ENCODE assay signal across 8 mouse cellular contexts in the genomic region with DNA sequence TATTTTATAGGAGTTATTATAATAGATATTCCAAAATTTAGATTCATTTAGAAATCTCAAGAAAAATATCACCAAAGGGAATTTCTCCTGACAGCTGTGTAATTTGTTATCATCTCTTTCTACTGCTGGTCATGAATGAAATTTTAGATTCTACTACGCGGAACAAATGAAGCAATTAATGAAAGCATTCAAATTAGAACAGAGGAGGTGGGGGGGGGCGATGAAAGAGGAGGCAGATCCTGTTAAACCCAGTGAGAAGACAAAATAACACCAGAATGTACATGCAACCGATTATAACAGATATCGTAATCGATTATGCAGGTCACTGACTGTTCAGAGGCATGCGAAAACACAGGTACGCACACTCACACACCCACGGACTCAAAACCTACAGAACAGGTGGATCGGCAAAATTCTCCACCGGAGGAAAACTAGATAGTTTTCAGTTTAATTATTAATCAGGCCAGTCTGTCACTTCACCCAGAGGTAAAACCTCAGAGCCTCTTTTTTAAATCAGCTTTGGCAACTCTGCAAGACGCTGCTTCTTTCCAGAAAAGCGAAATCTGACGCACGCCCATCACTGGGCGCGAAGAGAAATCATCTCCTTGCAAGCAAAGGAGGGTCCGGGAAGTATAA. TPM values are rescaled to one million over a fixed set of nuclear protein-coding genes. Genes with fewer than 3 reads are reported as not detected.
DNase-seq lines count a peak whose midpoint lies in the region; ATAC-seq and TF ChIP-seq lines count a peak whose summit lies in the region.

No protein-coding gene starts in this region.

- 2% methylated on average over 18 of the region's 18 CpGs for WGBS in hindbrain, embryonic 11.5 days
- 9% methylated on average over 18 of the region's 18 CpGs for WGBS in liver, embryonic 12.5 days (ENCODE audit: insufficient replicate concordance)
- WGBS in stomach, embryonic 14.5 days = 5% methylated on average over 18 of the region's 18 CpGs

- CTCF ChIA-PET in Patski (lab: Charles Lee) = no interaction called here

- H3K4me3 ChIP-seq in hindbrain, embryonic 11.5 days (ENCODE audit: low read depth, low read length) = peak overlapping the region; percentile 76
- peak overlapping the region; percentile 60 for H3K4me3 ChIP-seq in liver, embryonic 12.5 days
- peak overlapping the region; percentile 75 for H3K4me3 ChIP-seq in stomach, embryonic 14.5 days (ENCODE audit: low read depth, low read length)

- H3K9me3 ChIP-seq in hindbrain, embryonic 11.5 days (ENCODE audit: control insufficient read depth, low read length) = no peaks in the 10 kb centered on the region
- no peaks in the 10 kb centered on the region for H3K9me3 ChIP-seq in liver, embryonic 12.5 days (replicated peaks)
- no peaks in the 10 kb centered on the region for H3K9me3 ChIP-seq in stomach, embryonic 14.5 days (ENCODE audit: control insufficient read depth, low read depth, low read length)

- DNase-seq in kidney, adult 11 months = peak; percentile 42
- DNase-seq in kidney, postnatal 4 days = no peak
- DNase-seq in Patski (ENCODE audit: low read depth, low spot score) = no peak
- DNase-seq in hindbrain, embryonic 11.5 days (ENCODE audit: low spot score) = no peak
- DNase-seq in gastrocnemius, postnatal 10 days = no peak
- DNase-seq in thymus, postnatal 10 days (ENCODE audit: low spot score in 2 of 2) = no peak

- POLR2A ChIA-PET in Patski (lab: Charles Lee) = interaction anchor here (0.7 kb wide), 1 partner anchor 34 kb away, joined by 5 read pairs; no protein-coding TSS in a partner anchor

- peaks cover 22% of the 10 kb centered on the region for H3K27me3 ChIP-seq in Patski
- H3K27me3 ChIP-seq in hindbrain, embryonic 11.5 days (ENCODE audit: control insufficient read depth, insufficient read depth, low read length) = no peaks in the 10 kb centered on the region
- H3K27me3 ChIP-seq in liver, embryonic 12.5 days (replicated peaks) = peaks cover 22% of the 10 kb centered on the region
- no peaks in the 10 kb centered on the region for H3K27me3 ChIP-seq in stomach, embryonic 14.5 days (ENCODE audit: control insufficient read depth, insufficient read depth, low read length)

- no peaks in the 10 kb centered on the region for H3K36me3 ChIP-seq in hindbrain, embryonic 11.5 days (ENCODE audit: control insufficient read depth, insufficient read depth, low read length)
- H3K36me3 ChIP-seq in liver, embryonic 12.5 days = no peaks in the 10 kb centered on the region
- no peaks in the 10 kb centered on the region for H3K36me3 ChIP-seq in stomach, embryonic 14.5 days (ENCODE audit: control insufficient read depth, insufficient read depth, low read length)

- H3K27ac ChIP-seq in hindbrain, embryonic 11.5 days (ENCODE audit: low read depth, low read length) = no peak overlapping the region
- no peak overlapping the region for H3K27ac ChIP-seq in liver, embryonic 12.5 days
- peak overlapping the region; percentile 67 for H3K27ac ChIP-seq in stomach, embryonic 14.5 days (ENCODE audit: low read length)

- no peak for TF ChIP-seq CTCF in Patski (IDR thresholded peaks at IDR 0.05)

- in situ Hi-C loops in Patski (cut with MboI; ENCODE audit: low pct_unique_long_range_greater_than_20kb) = no loop called here

- peak overlapping the region; percentile 71 for H3K9ac ChIP-seq in hindbrain, embryonic 11.5 days (ENCODE audit: low read depth, low read length)
- H3K9ac ChIP-seq in liver, embryonic 12.5 days = peak overlapping the region; percentile 41; the same call in 1 of the 2 replicates
- peak overlapping the region; percentile 48 for H3K9ac ChIP-seq in stomach, embryonic 14.5 days (replicated peaks; ENCODE audit: low read depth, low read length)

- H3K4me1 ChIP-seq in hindbrain, embryonic 11.5 days (replicated peaks; ENCODE audit: control insufficient read depth, insufficient read depth, low read length) = no peaks in the 10 kb centered on the region
- H3K4me1 ChIP-seq in liver, embryonic 12.5 days = 0 out of 2 replicates have a peak, but pooled peaks cover 3% of the 10 kb centered on the region
- no peaks in the 10 kb centered on the region; the same call in 1 of the 2 replicates for H3K4me1 ChIP-seq in stomach, embryonic 14.5 days (ENCODE audit: control insufficient read depth, insufficient read depth, low read length)

- ATAC-seq in Patski = peak; percentile 31
- no peak for ATAC-seq in hindbrain, embryonic 11.5 days (ENCODE audit: low FRiP score)
- ATAC-seq in liver, embryonic 12.5 days = no peak
- ATAC-seq in stomach, embryonic 14.5 days (ENCODE audit: insufficient number of reproducible peaks, insufficient read depth, low FRiP score, low read depth) = no peak

- H3K4me2 ChIP-seq in hindbrain, embryonic 11.5 days (replicated peaks; ENCODE audit: low read depth, low read length) = peak overlapping the region; percentile 92
- H3K4me2 ChIP-seq in liver, embryonic 12.5 days = peak overlapping the region; percentile 79
- H3K4me2 ChIP-seq in stomach, embryonic 14.5 days (replicated peaks; ENCODE audit: low read depth, low read length) = peak overlapping the region; percentile 86

RNA-seq across cellular contexts. Expression of a gene that starts 0.8 kb away (rescaled TPM):
- 6.1 TPM for polyA plus RNA-seq in Patski (2021)
- 13.7 and 26.1 TPM in 2 replicates for polyA plus RNA-seq in hindbrain, embryonic 11.5 days (2014; fragmentation: Nextera tagmentation; extraction: Ambion mirVana)
- 1.3 and 1.7 TPM in 2 replicates for polyA plus RNA-seq in liver, embryonic 12.5 days (2016; fragmentation: Nextera tagmentation; extraction: Ambion mirVana)
- 25.9 and 26.9 TPM in 2 replicates for polyA plus RNA-seq in stomach, embryonic 14.5 days (2014; fragmentation: Nextera tagmentation; extraction: Ambion mirVana)
- total RNA-seq in gastrocnemius, postnatal 10 days (2021) = 1 to 10 TPM; 5.5 to 6.3 TPM
